Mouse (Mus musculus) lung, embryonic 14.5 days (tissue): ENCODE results near the gene Slc41a1. TPM values are rescaled to one million over a fixed set of nuclear protein-coding genes. Genes with fewer than 3 reads are reported as not detected.
A peak's percentile ranks its signal among the peaks of the same experiment; 100 is the strongest.

Experiments used
- ATAC-seq: fragments of 200-750 bp; cut with Nextera tagmentation; 2 replicates; pipeline ENCODE4 v1.8.0; 2017; ENCODE audit warnings: mild to moderate bottlenecking, moderate TSS enrichment, moderate library complexity; ENCODE audit not compliant: insufficient read depth
- DNase-seq: peaks from one replicate; pipeline ENCODE4 v3.0.0-alpha.2; 2015
- H3K27ac ChIP-seq: fragments of 300-500 bp; sonication (generic); 2 replicates; pipeline ENCODE4 v1.5.1; 2014; ENCODE audit warnings: low read depth, mild to moderate bottlenecking, moderate library complexity
- H3K27me3 ChIP-seq: fragments of 300-500 bp; sonication (generic); 2 replicates; pipeline ENCODE4 v1.6.1; 2014; ENCODE audit warnings: low read length, control low read depth; ENCODE audit not compliant: insufficient read depth
- H3K36me3 ChIP-seq: fragments of 300-500 bp; sonication (generic); 2 replicates; pipeline ENCODE4 v1.6.1; 2014; ENCODE audit warnings: control low read depth; ENCODE audit not compliant: insufficient read depth
- H3K4me1 ChIP-seq: fragments of 300-500 bp; sonication (generic); 2 replicates; pipeline ENCODE4 v1.6.1; 2014; ENCODE audit warnings: antibody characterized with exemption, control low read depth; ENCODE audit not compliant: insufficient read depth
- H3K4me2 ChIP-seq: fragments of 300-500 bp; sonication (generic); 2 replicates; pipeline ENCODE4 v1.6.1; 2014; ENCODE audit warnings: mild to moderate bottlenecking
- H3K4me3 ChIP-seq: fragments of 300-500 bp; sonication (generic); 2 replicates; pipeline ENCODE4 v1.5.1; 2014; ENCODE audit warnings: low read depth, low read length
- H3K9ac ChIP-seq: fragments of 300-500 bp; sonication (generic); 2 replicates; pipeline ENCODE4 v1.6.1; 2014
- H3K9me3 ChIP-seq: fragments of 300-500 bp; sonication (generic); 2 replicates; pipeline ENCODE4 v1.6.1; 2016; ENCODE audit warnings: low read depth, low read length, control low read depth
- CTCF ChIP-seq: IDR thresholded peaks from 2 replicates; pipeline ENCODE4 v1.5.1; 2016; ENCODE audit warnings: antibody characterized with exemption, low read depth
- WGBS: fragments of 180-500 bp; shearing (Covaris S2); extraction: QIAGEN DNeasy Blood & Tissue Kit; methylation state at CpG from one replicate; pipeline ENCODE4 v1.1.7; 2014; 5-methylcytosine and 5-hydroxymethylcytosine counted together
- polyA plus RNA-seq: library from polyadenylated mRNA; unstranded; fragments of >200 nt; fragmentation: Nextera tagmentation; extraction: Ambion mirVana; gene quantifications from 2 replicates; pipeline ENCODE4 v1.2.1, GENCODE M21; 2014

The Slc41a1 gene
- polyA plus RNA-seq, 1 experiment from 2014 or later: 11.4 TPM

DNA sequence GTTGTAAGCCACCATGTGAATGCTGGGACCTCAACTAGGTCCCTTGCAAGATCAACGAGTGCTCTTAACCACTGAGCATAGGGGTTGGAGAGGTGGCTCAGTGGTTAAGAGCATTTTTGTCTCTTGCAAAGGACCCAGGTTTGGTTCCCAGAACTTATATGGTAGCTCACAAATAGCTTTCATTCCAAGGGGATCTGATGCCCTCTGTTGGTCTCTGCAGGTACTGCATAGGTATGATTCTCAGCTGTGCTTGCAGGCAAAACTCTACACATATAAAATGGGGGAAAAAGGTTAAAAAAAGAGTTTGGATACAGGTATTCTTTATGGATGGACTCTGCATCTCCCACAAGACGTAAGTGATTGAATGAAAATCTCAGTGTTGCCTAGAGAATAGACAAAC lies 55.5 kb downstream of the Slc41a1 start:
- Histone ChIP-seq H3K4me1 (no peaks in the 10 kb centered on the region), H3K4me3 (no peak overlapping the region), H3K27me3 (no peaks in the 10 kb centered on the region), H3K27ac (no peak overlapping the region), H3K4me2 (no peak overlapping the region), H3K9me3 (no peaks in the 10 kb centered on the region), H3K36me3 (no peaks in the 10 kb centered on the region), H3K9ac (no peak overlapping the region)
- TF ChIP-seq CTCF: peak; percentile 58
- no peak for ATAC-seq
- 47% methylated on average over 2 of the region's 2 CpGs for WGBS
- peak; percentile 37 for DNase-seq

DNA sequence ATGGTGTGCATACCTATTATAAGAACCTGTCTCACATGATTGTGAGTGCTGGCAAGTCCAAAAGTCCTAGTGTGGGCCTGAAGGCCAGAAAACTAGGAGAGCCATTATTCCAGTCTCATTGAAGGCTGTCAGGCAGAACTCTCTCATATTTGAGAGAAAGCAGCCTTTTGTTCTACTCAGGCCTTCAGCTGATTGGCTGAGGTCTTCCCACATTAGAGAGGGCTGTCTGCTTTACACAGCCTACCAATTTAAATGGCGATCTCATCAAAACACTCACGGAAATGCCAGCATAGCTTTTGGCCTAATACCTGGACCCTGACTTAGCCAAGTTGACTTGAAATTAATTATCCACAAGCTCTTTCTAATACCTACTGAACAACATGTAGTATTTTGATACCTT lies 58.9 kb downstream of the Slc41a1 start:
- WGBS: 79% methylated on average over 2 of the region's 2 CpGs
- no peak overlapping the region for H3K9ac ChIP-seq
- no peaks in the 10 kb centered on the region for H3K27me3 ChIP-seq
- no peaks in the 10 kb centered on the region for H3K4me1 ChIP-seq
- no peak overlapping the region for H3K27ac ChIP-seq
- no peak overlapping the region for H3K4me3 ChIP-seq
- no peak overlapping the region for H3K4me2 ChIP-seq
- no peaks in the 10 kb centered on the region for H3K36me3 ChIP-seq
- no peak for ATAC-seq
- no peak for TF ChIP-seq CTCF
- no peaks in the 10 kb centered on the region for H3K9me3 ChIP-seq
- no peak for DNase-seq

DNA sequence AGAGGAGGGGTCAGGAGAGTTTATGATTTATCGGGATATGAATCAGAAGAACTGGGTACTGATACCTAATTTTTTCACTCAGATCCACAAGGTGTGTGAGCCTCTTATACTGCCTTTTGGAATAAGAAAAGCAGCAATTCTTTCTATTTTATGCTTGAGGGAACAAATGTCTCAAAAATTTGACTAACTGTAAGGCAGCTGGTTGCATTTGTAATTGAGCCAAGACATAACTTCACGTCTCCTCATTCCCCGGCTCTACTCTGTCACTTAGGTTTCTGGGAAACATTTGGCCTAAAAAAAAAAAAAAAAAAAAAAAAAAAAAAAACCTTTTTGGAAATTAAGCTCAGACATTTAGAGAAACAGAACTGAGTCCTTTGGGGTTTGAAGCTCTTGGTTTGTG lies 59.3 kb downstream of the Slc41a1 start:
- Histone ChIP-seq H3K4me2 (no peak overlapping the region), H3K9me3 (no peaks in the 10 kb centered on the region), H3K27ac (no peak overlapping the region), H3K4me3 (no peak overlapping the region), H3K4me1 (no peaks in the 10 kb centered on the region), H3K9ac (no peak overlapping the region), H3K27me3 (no peaks in the 10 kb centered on the region), H3K36me3 (no peaks in the 10 kb centered on the region)
- peak; percentile 8 for DNase-seq
- WGBS: 75% methylated on average over 3 of the region's 3 CpGs
- no peak for ATAC-seq
- TF ChIP-seq CTCF: no peak

DNA sequence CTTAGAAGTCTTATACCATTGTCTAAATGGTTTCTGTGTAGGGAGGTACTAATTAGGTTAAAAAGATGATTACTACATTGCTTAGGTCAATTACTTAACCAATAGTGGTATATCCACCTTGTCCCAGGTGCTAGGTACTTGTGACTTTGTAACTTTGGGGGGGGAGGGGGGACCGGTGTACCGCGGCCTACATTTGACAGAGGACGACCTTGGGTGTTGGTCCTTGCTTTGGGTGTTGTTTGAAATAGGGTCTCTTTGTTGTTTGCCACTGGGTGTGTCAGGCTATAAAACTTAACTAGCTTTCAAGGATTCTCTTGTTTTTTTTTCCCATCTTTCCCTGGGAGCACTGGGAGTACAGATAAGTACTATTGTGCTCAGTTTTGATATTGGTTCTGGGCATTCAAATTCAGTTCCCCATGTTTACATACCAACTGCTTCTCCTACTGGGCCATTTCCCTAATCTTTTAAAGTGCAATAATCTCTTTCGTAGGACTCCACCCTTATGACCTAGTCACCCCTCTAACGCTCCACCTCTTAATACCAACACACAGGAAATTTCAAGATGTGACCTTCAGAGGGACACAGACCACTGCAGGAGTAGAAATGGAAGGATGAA lies 62.9 kb downstream of the Slc41a1 start:
- no peak for TF ChIP-seq CTCF
- ATAC-seq (no peak), DNase-seq (no peak)
- H3K4me3 ChIP-seq: no peak overlapping the region
- no peaks in the 10 kb centered on the region for H3K4me1 ChIP-seq
- no peak overlapping the region for H3K27ac ChIP-seq
- H3K9me3 ChIP-seq: no peaks in the 10 kb centered on the region
- WGBS: 62% methylated on average over 6 of the region's 6 CpGs
- H3K4me2 ChIP-seq: no peak overlapping the region
- H3K9ac ChIP-seq: no peak overlapping the region
- H3K36me3 ChIP-seq: no peaks in the 10 kb centered on the region
- no peaks in the 10 kb centered on the region for H3K27me3 ChIP-seq

DNA sequence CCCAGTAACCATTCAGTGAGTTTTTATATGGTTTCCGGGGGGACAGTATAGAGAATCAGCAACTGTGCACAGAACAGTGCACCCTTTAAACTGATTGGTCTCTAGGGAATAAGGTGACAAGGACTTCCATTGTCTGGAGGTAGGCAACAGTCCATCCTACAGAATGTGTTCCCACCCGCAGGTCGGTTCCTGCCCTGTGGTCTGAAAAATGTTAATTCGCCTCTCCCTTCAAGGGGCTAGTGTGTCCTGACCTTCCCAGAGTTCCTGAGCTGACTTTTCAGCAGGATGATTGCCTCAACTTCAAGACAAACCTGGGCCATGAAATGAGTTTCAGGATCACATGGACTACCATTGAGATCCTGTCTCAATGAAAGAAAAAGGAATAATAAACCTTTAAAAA lies 64.1 kb downstream of the Slc41a1 start:
- H3K36me3 ChIP-seq: no peaks in the 10 kb centered on the region
- H3K27ac ChIP-seq: no peak overlapping the region
- ATAC-seq (no peak), DNase-seq (no peak)
- H3K4me1 ChIP-seq: no peaks in the 10 kb centered on the region
- H3K4me2 ChIP-seq: no peak overlapping the region
- no peak overlapping the region for H3K9ac ChIP-seq
- no peaks in the 10 kb centered on the region for H3K27me3 ChIP-seq
- no peaks in the 10 kb centered on the region for H3K9me3 ChIP-seq
- 73% methylated on average over 4 of the region's 4 CpGs for WGBS
- H3K4me3 ChIP-seq: no peak overlapping the region
- no peak for TF ChIP-seq CTCF

Other genes starting within 250 kb of the Slc41a1 start
- gene Avpr1b, start 228.3 kb upstream of the Slc41a1 start, polyA plus RNA-seq: not detected in 2 replicates
- 0.32 and 0.78 TPM in 2 replicates for gene Ctse, start 189.2 kb upstream of the Slc41a1 start, polyA plus RNA-seq
- gene Rab7b, start 138.8 kb upstream of the Slc41a1 start, polyA plus RNA-seq: 1.4 and 1.6 TPM in 2 replicates
- 4.7 and 4.9 TPM in 2 replicates for gene Slc26a9, start 83.5 kb upstream of the Slc41a1 start, polyA plus RNA-seq
- gene Pm20d1, start 30.1 kb upstream of the Slc41a1 start, polyA plus RNA-seq: 0.08 and 0.50 TPM in 2 replicates
- gene Rab29, start 39.7 kb downstream of the Slc41a1 start, polyA plus RNA-seq: 13.8 and 14.6 TPM in 2 replicates
- 64.9 and 66.1 TPM in 2 replicates for gene Nucks1, start 83.0 kb downstream of the Slc41a1 start, polyA plus RNA-seq
- gene Slc45a3, start 135.5 kb downstream of the Slc41a1 start, polyA plus RNA-seq: 1.8 and 2.2 TPM in 2 replicates
- 35.7 and 41.3 TPM in 2 replicates for gene Elk4, start 180.1 kb downstream of the Slc41a1 start, polyA plus RNA-seq
- gene Mfsd4a, start 240.6 kb downstream of the Slc41a1 start, polyA plus RNA-seq: 23.6 and 23.8 TPM in 2 replicates